Mouse (Mus musculus) hindbrain, embryonic 10.5 days (tissue): Measurements from ENCODE around the gene Mgst1. TPM values are rescaled to one million over a fixed set of nuclear protein-coding genes. Genes with fewer than 3 reads are reported as not detected.

Experiments used
- DNase-seq: peaks from one replicate; pipeline ENCODE4 v3.0.0-alpha.2; 2017; ENCODE audit warnings: low spot score
- H3K27ac ChIP-seq: fragments of 300-500 bp; sonication (generic); 2 replicates; pipeline ENCODE4 v1.5.1; 2016; ENCODE audit warnings: mild to moderate bottlenecking, moderate library complexity
- H3K27me3 ChIP-seq: fragments of 300-500 bp; sonication (generic); 2 replicates; pipeline ENCODE4 v1.6.1; 2016; ENCODE audit warnings: mild to moderate bottlenecking; ENCODE audit not compliant: poor library complexity, insufficient read depth, severe bottlenecking
- H3K36me3 ChIP-seq: fragments of 300-500 bp; sonication (generic); 2 replicates; pipeline ENCODE4 v1.6.1; 2016; ENCODE audit warnings: mild to moderate bottlenecking, moderate library complexity
- H3K4me1 ChIP-seq: fragments of 300-500 bp; sonication (generic); replicated peaks from 2 replicates; pipeline ENCODE4 v1.6.1; 2016; ENCODE audit warnings: mild to moderate bottlenecking
- H3K4me3 ChIP-seq: fragments of 300-500 bp; sonication (generic); 2 replicates; pipeline ENCODE4 v1.5.1; 2016; ENCODE audit warnings: mild to moderate bottlenecking, moderate library complexity
- H3K9me3 ChIP-seq: fragments of 300-500 bp; sonication (generic); 2 replicates; pipeline ENCODE4 v1.6.1; 2016; ENCODE audit warnings: mild to moderate bottlenecking, moderate library complexity
- WGBS: fragments of 180-500 bp; shearing (Covaris S2); methylation state at CpG from one replicate; pipeline ENCODE4 v1.1.7; 2016; 5-methylcytosine and 5-hydroxymethylcytosine counted together
- polyA plus RNA-seq: library from polyadenylated mRNA; unstranded; fragments of >200 nt; fragmentation: Nextera tagmentation; extraction: Ambion mirVana; gene quantifications from 2 replicates; pipeline ENCODE4 v1.2.1, GENCODE M21; 2016

Gene Mgst1
- 48.5 and 65.4 TPM in 2 replicates for polyA plus RNA-seq

GRCm38 (mm10) chr6:138139930-138140329 is at the start of gene Mgst1:
TSS of gene Mgst1 (plus strand) at chr6:138140316.
- Histone ChIP-seq H3K27ac (peak within 1 kb of the TSS; percentile 88), H3K36me3 (no peaks in the 10 kb centered on the region), H3K27me3 (no peaks in the 10 kb centered on the region), H3K4me3 (peak within 1 kb of the TSS; percentile 60), H3K4me1 (peaks cover 18% of the 10 kb centered on the region), H3K9me3 (no peaks in the 10 kb centered on the region)
- WGBS: 2% methylated on average over 5 of the region's 5 CpGs
- DNase-seq: peak; percentile 10

DNA sequence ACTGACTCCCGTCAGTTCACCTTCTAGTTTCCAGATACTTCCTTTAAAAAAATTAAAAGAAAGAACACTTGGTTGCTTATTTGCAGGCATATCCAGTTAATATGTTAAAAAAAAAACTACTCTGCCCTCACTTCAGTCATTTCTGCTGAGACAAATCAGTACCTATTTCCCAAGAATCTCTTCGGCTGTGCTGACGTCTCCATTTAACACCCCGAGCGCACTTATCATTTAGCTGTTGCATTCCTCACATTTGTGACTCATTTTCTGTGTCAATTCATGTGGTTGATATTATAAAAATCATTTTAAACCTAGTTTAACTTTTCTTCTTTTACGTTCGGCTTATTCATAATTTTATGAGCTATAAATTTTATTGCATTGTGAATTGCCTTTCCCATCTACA is 47.7 kb upstream of the Mgst1 start:
- 94% methylated on average over 7 of the region's 7 CpGs for WGBS
- Histone ChIP-seq H3K27ac (no peak overlapping the region), H3K36me3 (no peaks in the 10 kb centered on the region), H3K4me1 (no peaks in the 10 kb centered on the region), H3K9me3 (no peaks in the 10 kb centered on the region), H3K4me3 (no peak overlapping the region), H3K27me3 (no peaks in the 10 kb centered on the region)
- DNase-seq: no peak

GRCm38 (mm10) chr6:138095060-138095459 is 45.1 kb upstream of the Mgst1 start:
- no peak overlapping the region for H3K27ac ChIP-seq
- no peaks in the 10 kb centered on the region for H3K36me3 ChIP-seq
- DNase-seq: no peak
- H3K27me3 ChIP-seq: no peaks in the 10 kb centered on the region
- H3K4me3 ChIP-seq: no peak overlapping the region
- no peaks in the 10 kb centered on the region for H3K4me1 ChIP-seq
- WGBS: 91% methylated on average over 3 of the region's 3 CpGs
- H3K9me3 ChIP-seq: no peaks in the 10 kb centered on the region

DNA sequence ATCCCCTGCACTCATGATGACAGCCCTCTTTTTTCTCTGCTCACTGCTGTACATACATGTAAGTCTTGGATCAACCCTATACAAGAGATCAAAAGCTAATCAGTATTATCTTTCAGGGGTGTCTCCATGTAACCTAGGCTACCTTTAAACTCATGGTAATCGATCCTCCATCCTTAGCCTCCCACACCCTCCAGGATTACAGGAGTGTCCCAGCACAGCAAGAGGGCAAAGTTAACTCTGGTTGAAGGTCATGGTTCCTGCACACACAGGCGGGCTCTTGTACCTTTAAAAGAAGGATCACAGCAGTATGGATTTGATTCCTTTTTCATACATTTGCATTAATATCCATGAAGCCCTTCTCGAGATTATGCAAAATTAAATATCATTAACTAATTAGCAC is 40.5 kb upstream of the Mgst1 start:
- 76% methylated on average over 3 of the region's 3 CpGs for WGBS
- H3K36me3 ChIP-seq: no peaks in the 10 kb centered on the region
- no peak overlapping the region for H3K4me3 ChIP-seq
- H3K4me1 ChIP-seq: no peaks in the 10 kb centered on the region
- H3K9me3 ChIP-seq: no peaks in the 10 kb centered on the region
- no peak for DNase-seq
- no peak overlapping the region for H3K27ac ChIP-seq
- no peaks in the 10 kb centered on the region for H3K27me3 ChIP-seq

DNA sequence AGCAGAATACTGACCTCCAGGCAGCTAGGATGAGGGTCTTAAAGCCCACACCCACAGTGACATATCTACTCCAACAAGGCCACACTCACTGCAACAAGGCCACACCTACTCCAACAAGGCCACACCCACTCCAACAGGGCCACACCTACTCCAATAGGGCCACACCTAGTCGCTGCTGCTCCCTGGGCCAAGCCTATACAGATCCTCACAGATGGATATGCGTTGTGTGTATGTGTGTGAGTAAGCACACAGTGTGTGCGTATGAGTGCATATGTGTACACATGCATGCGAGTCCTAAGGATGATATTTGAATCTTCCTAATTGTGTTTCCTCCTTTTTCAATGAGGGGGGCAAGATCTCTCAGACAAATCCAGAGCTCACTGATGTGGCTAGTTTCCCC is 38.3 kb upstream of the Mgst1 start:
- Histone ChIP-seq H3K9me3 (no peaks in the 10 kb centered on the region), H3K27me3 (no peaks in the 10 kb centered on the region), H3K4me3 (no peak overlapping the region), H3K27ac (no peak overlapping the region), H3K4me1 (no peaks in the 10 kb centered on the region), H3K36me3 (no peaks in the 10 kb centered on the region)
- no peak for DNase-seq
- 87% methylated on average over 4 of the region's 4 CpGs for WGBS

GRCm38 (mm10) chr6:138102940-138103339 is 37.2 kb upstream of the Mgst1 start:
- no peak for DNase-seq
- no peaks in the 10 kb centered on the region for H3K27me3 ChIP-seq
- no peak overlapping the region for H3K27ac ChIP-seq
- no peaks in the 10 kb centered on the region for H3K9me3 ChIP-seq
- WGBS: 92% methylated on average over 7 of the region's 7 CpGs
- no peaks in the 10 kb centered on the region for H3K4me1 ChIP-seq
- H3K4me3 ChIP-seq: no peak overlapping the region
- no peaks in the 10 kb centered on the region for H3K36me3 ChIP-seq

DNA sequence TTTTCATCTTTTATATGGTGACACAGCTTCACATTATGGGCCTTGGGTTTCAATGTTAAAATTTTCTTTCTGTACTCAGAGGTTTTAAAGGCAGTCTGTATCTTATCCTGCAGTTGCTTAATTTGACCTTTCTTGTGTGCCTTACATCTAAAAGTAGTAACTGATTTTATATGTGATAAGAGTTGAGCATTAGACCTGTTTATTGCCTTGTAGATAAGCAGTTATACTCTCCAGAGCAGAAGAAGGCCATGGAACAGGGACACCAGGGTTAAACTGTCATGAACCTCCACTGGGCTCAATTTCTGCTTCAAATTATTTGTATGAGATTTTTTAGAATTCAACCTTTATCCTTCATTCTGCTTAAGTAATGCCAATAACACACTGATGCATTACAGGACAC is 35.6 kb upstream of the Mgst1 start:
- no peak overlapping the region for H3K27ac ChIP-seq
- H3K4me1 ChIP-seq: no peaks in the 10 kb centered on the region
- no peak for DNase-seq
- H3K4me3 ChIP-seq: no peak overlapping the region
- H3K27me3 ChIP-seq: no peaks in the 10 kb centered on the region
- H3K9me3 ChIP-seq: no peaks in the 10 kb centered on the region
- H3K36me3 ChIP-seq: no peaks in the 10 kb centered on the region

DNA sequence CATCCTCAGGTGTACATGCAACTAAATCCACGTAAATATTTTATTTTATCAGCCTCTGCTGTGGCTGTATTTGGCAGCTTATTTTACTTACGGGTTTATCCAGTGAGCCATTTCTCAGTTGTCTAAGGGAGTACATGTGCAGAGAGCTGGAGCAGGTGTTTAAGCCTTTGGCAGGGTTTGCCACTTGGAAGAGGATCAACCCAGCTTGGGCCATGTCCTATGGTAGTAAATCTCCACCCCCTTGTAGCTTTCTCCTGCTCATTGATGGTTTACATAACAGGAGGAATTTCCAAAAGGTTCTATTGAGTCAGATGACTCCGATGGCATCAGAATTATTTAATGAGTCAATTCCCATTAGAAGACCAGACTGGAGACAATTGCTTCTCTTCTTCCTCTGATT is 22.6 kb upstream of the Mgst1 start:
- Histone ChIP-seq H3K36me3 (no peaks in the 10 kb centered on the region), H3K4me3 (no peak overlapping the region), H3K27ac (no peak overlapping the region), H3K27me3 (no peaks in the 10 kb centered on the region), H3K9me3 (no peaks in the 10 kb centered on the region), H3K4me1 (no peaks in the 10 kb centered on the region)
- no peak for DNase-seq
- whole genome bisulfite sequencing: 90% methylated on average over 3 of the region's 3 CpGs

DNA sequence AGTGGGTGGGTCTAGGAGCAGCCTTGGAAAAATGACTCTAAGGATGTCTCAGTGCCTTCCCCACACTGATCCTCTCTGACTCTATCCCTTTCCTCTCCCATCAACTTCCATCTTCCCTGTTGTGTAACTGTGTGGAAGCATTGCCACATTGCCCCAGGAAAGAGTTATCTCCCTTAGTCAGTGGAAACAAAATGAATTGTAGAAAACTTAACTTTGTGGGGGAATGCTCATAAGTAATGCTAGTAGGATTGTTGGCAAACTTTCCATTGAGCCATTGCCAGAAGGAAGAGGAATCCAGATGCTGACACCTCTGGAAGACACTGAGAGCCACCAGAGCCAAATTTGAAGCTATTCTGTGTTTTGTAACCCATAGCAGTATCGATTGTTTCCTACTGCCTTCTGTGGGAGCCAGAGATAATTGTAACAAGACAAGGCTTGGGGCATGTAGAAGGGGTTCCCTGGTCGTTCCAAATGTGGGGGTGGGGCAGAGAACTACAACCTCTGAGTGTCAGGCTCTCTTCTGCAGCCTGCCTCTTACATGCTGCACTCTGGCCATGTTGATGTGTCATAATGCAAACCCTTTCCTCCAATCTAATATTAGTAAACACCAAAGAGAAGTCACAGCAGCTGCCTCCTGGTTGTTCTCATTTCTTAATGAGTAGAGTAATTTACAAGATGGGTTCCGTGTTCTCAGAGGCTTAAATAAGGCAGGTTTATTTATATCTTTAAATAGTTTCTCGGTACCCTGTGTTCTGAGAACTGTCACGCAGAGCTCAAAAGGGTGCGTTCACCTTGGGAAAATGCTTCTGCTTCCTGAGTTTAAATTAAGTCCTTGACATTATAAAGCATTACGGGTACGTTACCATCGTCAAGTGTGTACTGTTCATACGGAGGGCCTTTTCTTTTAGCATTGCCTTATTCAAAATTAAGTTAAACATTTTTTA is 11.5 kb upstream of the Mgst1 start:
- DNase-seq: no peak
- 93% methylated on average over 10 of the region's 10 CpGs for WGBS
- H3K36me3 ChIP-seq: no peaks in the 10 kb centered on the region
- H3K27ac ChIP-seq: no peak overlapping the region
- no peak overlapping the region for H3K4me3 ChIP-seq
- no peaks in the 10 kb centered on the region for H3K9me3 ChIP-seq
- H3K27me3 ChIP-seq: no peaks in the 10 kb centered on the region
- no peaks in the 10 kb centered on the region for H3K4me1 ChIP-seq

DNA sequence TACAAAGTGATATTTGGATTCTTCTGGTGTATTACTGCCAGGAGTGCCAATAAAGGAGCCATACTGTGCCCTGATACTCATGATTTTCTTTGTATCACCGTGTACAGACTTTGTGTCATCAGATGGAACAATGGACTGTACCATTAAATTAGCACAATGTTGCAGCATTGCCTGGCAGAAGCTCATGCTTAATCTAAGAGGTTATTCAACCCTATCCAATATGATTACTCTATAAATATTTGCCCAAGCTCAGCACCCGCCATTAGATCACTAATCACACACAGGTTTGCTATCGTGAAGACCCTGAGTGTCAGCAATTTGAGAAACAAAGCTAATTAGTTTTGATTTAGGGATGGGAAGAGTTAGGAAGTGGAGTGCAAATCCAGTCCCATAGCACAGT is 9.6 kb upstream of the Mgst1 start:
- Histone ChIP-seq H3K4me1 (no peaks in the 10 kb centered on the region), H3K4me3 (no peak overlapping the region), H3K36me3 (no peaks in the 10 kb centered on the region), H3K27ac (no peak overlapping the region), H3K9me3 (no peaks in the 10 kb centered on the region), H3K27me3 (no peaks in the 10 kb centered on the region)
- WGBS: 83% methylated on average over 3 of the region's 3 CpGs
- no peak for DNase-seq

DNA sequence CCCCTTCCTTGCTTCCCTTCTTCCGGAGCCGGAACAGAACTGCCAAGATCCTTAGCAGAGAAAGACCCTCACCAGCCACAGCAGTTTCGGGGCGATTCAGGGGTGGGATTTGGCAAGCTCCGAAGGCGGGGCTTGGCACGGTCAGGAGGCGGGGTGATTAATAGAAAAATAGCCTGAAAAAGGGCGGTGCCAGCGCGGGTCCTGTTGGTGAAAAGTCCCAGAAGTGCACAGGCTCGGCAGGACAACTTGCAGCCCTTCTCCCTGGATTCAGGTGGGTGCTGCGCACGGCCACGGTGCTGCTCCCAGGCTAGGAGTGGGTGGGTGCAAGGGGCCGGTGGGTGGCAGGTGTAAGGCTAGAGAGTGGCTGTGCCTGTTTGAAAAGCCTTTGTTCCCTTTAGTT is 220 bp downstream of the Mgst1 start:
- WGBS: under 1% methylated on average over 16 of the region's 16 CpGs
- H3K27me3 ChIP-seq: no peaks in the 10 kb centered on the region
- H3K4me3 ChIP-seq: peak overlapping the region; percentile 60
- DNase-seq: peak; percentile 78
- no peaks in the 10 kb centered on the region for H3K9me3 ChIP-seq
- H3K27ac ChIP-seq: peak overlapping the region; percentile 88
- peaks cover 18% of the 10 kb centered on the region for H3K4me1 ChIP-seq
- H3K36me3 ChIP-seq: no peaks in the 10 kb centered on the region

DNA sequence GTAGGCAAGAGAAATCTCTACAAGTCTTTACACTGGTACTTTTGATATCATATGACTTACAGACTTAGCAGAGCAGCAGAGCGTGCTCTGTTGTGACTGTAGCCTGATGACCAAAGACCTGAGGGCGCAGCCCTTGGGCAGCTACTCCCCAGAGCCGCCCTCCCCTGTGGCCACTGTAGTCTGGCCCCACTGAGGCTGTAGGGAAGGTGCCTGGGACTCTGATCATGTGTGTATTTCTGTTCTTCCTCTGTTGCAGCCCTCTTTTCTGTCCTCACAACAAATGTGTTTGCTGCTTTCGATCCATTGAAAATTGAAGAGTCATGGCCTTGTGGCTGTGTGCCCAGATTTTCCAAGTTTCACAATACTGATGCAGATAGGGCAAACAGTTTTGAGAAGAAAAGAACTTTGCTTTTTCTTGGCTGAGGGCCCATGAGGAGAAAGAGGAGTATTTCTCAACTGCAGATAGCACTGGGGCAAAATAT is 1.0 kb downstream of the Mgst1 start:
- 63% methylated on average over 4 of the region's 4 CpGs for WGBS
- H3K36me3 ChIP-seq: no peaks in the 10 kb centered on the region
- H3K4me1 ChIP-seq: peaks cover 18% of the 10 kb centered on the region
- H3K27ac ChIP-seq: peak overlapping the region; percentile 88; the same call in 1 of the 2 replicates
- H3K27me3 ChIP-seq: no peaks in the 10 kb centered on the region
- no peak for DNase-seq
- H3K4me3 ChIP-seq: peak overlapping the region; percentile 60
- H3K9me3 ChIP-seq: no peaks in the 10 kb centered on the region

DNA sequence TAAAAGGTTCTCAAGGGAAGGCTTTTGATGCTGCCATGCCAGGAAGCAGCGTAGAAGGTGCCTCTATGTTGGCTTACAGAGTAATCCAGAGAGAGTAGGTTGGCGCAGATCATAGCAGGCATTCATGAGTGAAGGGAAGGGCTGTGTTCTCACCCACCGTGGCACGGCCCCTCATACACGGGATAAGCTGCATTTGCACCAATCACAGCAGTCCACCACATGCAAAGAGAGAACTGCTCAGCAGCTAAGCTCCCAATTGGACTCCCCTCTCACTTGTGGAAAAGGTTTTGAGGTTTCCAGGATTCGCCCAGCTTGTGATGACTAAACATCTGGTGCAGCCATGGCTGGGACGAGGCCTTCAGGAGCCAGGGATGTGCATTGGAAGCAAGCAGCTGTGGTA is 2.5 kb downstream of the Mgst1 start:
- no peaks in the 10 kb centered on the region for H3K27me3 ChIP-seq
- H3K36me3 ChIP-seq: no peaks in the 10 kb centered on the region
- H3K4me1 ChIP-seq: peaks cover 18% of the 10 kb centered on the region
- no peak overlapping the region for H3K27ac ChIP-seq
- no peak for DNase-seq
- no peak overlapping the region for H3K4me3 ChIP-seq
- no peaks in the 10 kb centered on the region for H3K9me3 ChIP-seq
- 91% methylated on average over 7 of the region's 7 CpGs for WGBS
